Mouse (Mus musculus) erythroblast, embryonic 14.5 days (primary cell): Measurements from ENCODE around the gene Adam12.

Source experiments
- GATA1 ChIP-seq: IDR thresholded peaks from 2 replicates; pipeline ENCODE4 v1.6.1; 2012; ENCODE audit warnings: low read length, inconsistent platforms, mixed read lengths
- TAL1 ChIP-seq: IDR thresholded peaks from 3 replicates; pipeline ENCODE4 v1.6.1; 2012; ENCODE audit warnings: low read length, inconsistent platforms, mixed read lengths

DNA sequence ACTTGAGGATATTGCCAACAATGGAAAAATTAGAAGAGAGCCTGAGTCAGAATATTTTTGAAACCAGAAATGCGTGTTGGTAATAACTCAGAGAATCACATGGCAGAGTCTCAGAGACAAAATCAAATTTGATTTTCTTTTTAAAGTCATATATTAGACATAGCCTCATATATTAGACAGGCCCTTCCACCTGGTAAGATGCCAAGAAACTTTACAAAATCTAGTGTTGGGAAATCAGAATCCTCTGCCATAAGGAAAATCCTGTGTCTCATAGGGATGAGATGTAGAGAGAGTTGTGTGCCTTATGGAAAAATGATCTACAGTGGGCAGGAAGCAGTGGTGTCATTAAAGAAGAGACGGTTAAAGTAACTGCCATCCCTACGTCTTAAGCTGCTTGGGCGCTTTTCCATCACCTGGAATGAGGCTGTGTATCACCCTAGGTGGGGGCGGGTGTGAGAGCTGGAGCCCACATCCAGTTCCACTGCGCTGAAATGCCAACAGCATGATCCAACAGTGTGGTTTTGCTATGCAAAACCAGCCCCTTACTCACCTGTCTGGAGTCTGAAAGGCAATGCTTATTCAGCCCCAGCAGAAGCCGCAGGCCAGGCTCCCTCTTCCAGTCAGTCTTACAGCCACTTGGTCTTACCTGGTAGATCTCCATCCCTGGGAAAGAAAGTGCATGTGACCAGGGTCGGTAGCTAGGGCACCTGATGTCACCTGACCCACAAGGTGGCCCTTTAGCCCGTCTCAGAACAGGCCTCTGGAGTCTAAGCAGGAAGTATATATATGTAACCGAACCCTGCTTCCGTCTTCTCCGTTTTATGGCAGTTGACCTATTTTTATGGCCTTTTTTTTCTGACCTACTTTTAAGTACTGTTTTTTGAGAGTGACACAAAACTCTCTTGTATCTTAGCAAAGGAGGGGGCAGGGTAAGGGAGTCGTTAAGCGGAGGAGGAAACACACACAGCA, at the start of gene Adam12:
- TF ChIP-seq TAL1, result no peak
- TF ChIP-seq GATA1, result no peak
